Mouse (Mus musculus) kidney, postnatal 0 days (tissue): ENCODE measurements around the gene Sufu. TPM values are rescaled to one million over a fixed set of nuclear protein-coding genes. Genes with fewer than 3 reads are reported as not detected.

Experiments
- ATAC-seq: fragments of 200-750 bp; cut with Nextera tagmentation; replicated peaks from 2 replicates; pipeline ENCODE4 v1.8.0; 2017; ENCODE audit warnings: low read depth, moderate number of reproducible peaks, moderate TSS enrichment, moderate library complexity; ENCODE audit not compliant: low FRiP score
- DNase-seq: peaks from one replicate; pipeline ENCODE4 v3.0.0-alpha.2; 2016; ENCODE audit warnings: low spot score
- H3K27ac ChIP-seq: fragments of 300-500 bp; sonication (generic); 2 replicates; pipeline ENCODE4 v1.5.1; 2014; ENCODE audit warnings: mild to moderate bottlenecking
- H3K27me3 ChIP-seq: fragments of 300-500 bp; sonication (generic); 2 replicates; pipeline ENCODE4 v1.6.1; 2014; ENCODE audit warnings: low read length, mixed read lengths; ENCODE audit not compliant: insufficient read depth
- H3K36me3 ChIP-seq: fragments of 300-500 bp; sonication (generic); 2 replicates; pipeline ENCODE4 v1.6.1; 2014; ENCODE audit warnings: low read length, mixed read lengths; ENCODE audit not compliant: insufficient read depth
- H3K4me1 ChIP-seq: fragments of 300-500 bp; sonication (generic); replicated peaks from 2 replicates; pipeline ENCODE4 v1.6.1; 2014; ENCODE audit warnings: antibody characterized with exemption, low read length, mixed read lengths; ENCODE audit not compliant: insufficient read depth
- H3K4me2 ChIP-seq: fragments of 300-500 bp; sonication (generic); 2 replicates; pipeline ENCODE4 v1.6.1; 2014; ENCODE audit warnings: mild to moderate bottlenecking, low read length, moderate library complexity, mixed read lengths
- H3K4me3 ChIP-seq: fragments of 300-500 bp; sonication (generic); replicated peaks from 2 replicates; pipeline ENCODE4 v1.5.1; 2014; ENCODE audit warnings: low read depth, low read length
- H3K9ac ChIP-seq: fragments of 300-500 bp; sonication (generic); 2 replicates; pipeline ENCODE4 v1.6.1; 2014; ENCODE audit warnings: low read depth, low read length
- H3K9me3 ChIP-seq: fragments of 300-500 bp; sonication (generic); replicated peaks from 2 replicates; pipeline ENCODE4 v1.6.1; 2016; ENCODE audit warnings: low read length, inconsistent platforms, mixed read lengths
- CTCF ChIP-seq: IDR thresholded peaks from 2 replicates; pipeline ENCODE4 v1.5.1; 2016; ENCODE audit warnings: antibody characterized with exemption, low read depth, mild to moderate bottlenecking, moderate library complexity
- WGBS: fragments of 180-500 bp; shearing (Covaris S2); extraction: QIAGEN DNeasy Blood & Tissue Kit; methylation state at CpG from one replicate; pipeline ENCODE4 v1.1.7; 2014; 5-methylcytosine and 5-hydroxymethylcytosine counted together
- polyA plus RNA-seq: library from polyadenylated mRNA; unstranded; fragments of >200 nt; fragmentation: Nextera tagmentation; extraction: Ambion mirVana; gene quantifications from 2 replicates; pipeline ENCODE4 v1.2.1, GENCODE M21; 2015

Sufu gene
- polyA plus RNA-seq, 1 experiment from 2014 or later, result 30.6 TPM

- no peak for TF ChIP-seq CTCF
- no peak overlapping the region for H3K4me3 ChIP-seq
- peaks cover 59% of the 10 kb centered on the region for H3K4me1 ChIP-seq
- peak overlapping the region; percentile 84 for H3K27ac ChIP-seq
- H3K36me3 ChIP-seq, result peaks cover 38% of the 10 kb centered on the region
- peak overlapping the region; percentile 91 for H3K4me2 ChIP-seq
- peak overlapping the region; percentile 99 for H3K9ac ChIP-seq
- H3K9me3 ChIP-seq, result no peaks in the 10 kb centered on the region
- H3K27me3 ChIP-seq, result no peaks in the 10 kb centered on the region
- peak; percentile 48; the same call in 1 of the 2 replicates for ATAC-seq
- peak; percentile 41 for DNase-seq
- WGBS, result 17% methylated on average over 1 of the region's 1 CpGs
Observed at GRCm38 (mm10) chr19:46507806-46508205, 111.1 kb downstream of the Sufu start.

GRCm38 (mm10) chr19:46508738-46509137 is 112.0 kb downstream of the Sufu start:
- peaks cover 46% of the 10 kb centered on the region for H3K36me3 ChIP-seq
- WGBS, result 28% methylated on average over 3 of the region's 3 CpGs
- no peak overlapping the region for H3K4me3 ChIP-seq
- peak overlapping the region; percentile 40; the same call in 1 of the 2 replicates for H3K9ac ChIP-seq
- H3K27me3 ChIP-seq, result no peaks in the 10 kb centered on the region
- H3K4me1 ChIP-seq, result peaks cover 59% of the 10 kb centered on the region
- no peaks in the 10 kb centered on the region for H3K9me3 ChIP-seq
- TF ChIP-seq CTCF, result no peak
- peak overlapping the region; percentile 91 for H3K4me2 ChIP-seq
- ATAC-seq (no peak), DNase-seq (no peak)
- H3K27ac ChIP-seq, result peak overlapping the region; percentile 84

GRCm38 (mm10) chr19:46509202-46509601 is 112.5 kb downstream of the Sufu start:
- no peak for DNase-seq
- H3K27me3 ChIP-seq, result no peaks in the 10 kb centered on the region
- no peaks in the 10 kb centered on the region for H3K9me3 ChIP-seq
- no peak for TF ChIP-seq CTCF
- no peak; the same call in 1 of the 2 replicates for ATAC-seq
- peak overlapping the region; percentile 91; the same call in 1 of the 2 replicates for H3K4me2 ChIP-seq
- no peak overlapping the region for H3K4me3 ChIP-seq
- H3K36me3 ChIP-seq, result peaks cover 51% of the 10 kb centered on the region
- 46% methylated on average over 3 of the region's 3 CpGs for WGBS
- H3K27ac ChIP-seq, result peak overlapping the region; percentile 84
- peaks cover 59% of the 10 kb centered on the region for H3K4me1 ChIP-seq
- H3K9ac ChIP-seq, result peak overlapping the region; percentile 40; the same call in 1 of the 2 replicates

GRCm38 (mm10) chr19:46509736-46510135 is 113.0 kb downstream of the Sufu start:
- Histone ChIP-seq H3K27me3 (no peaks in the 10 kb centered on the region), H3K9me3 (no peaks in the 10 kb centered on the region), H3K27ac (peak overlapping the region; percentile 48), H3K9ac (no peak overlapping the region), H3K4me2 (no peak overlapping the region), H3K4me3 (no peak overlapping the region), H3K4me1 (peaks cover 58% of the 10 kb centered on the region), H3K36me3 (peaks cover 56% of the 10 kb centered on the region)
- WGBS, result 47% methylated on average over 4 of the region's 4 CpGs
- ATAC-seq, result no peak
- DNase-seq, result no peak
- no peak for TF ChIP-seq CTCF

- no peak overlapping the region for H3K4me3 ChIP-seq
- 50% methylated on average over 5 of the region's 5 CpGs for WGBS
- H3K9me3 ChIP-seq, result no peaks in the 10 kb centered on the region
- no peak for DNase-seq
- peaks cover 51% of the 10 kb centered on the region for H3K4me1 ChIP-seq
- 0 out of 2 replicates have a peak overlapping the region, but pooled peaks have one; percentile 48 for H3K27ac ChIP-seq
- H3K9ac ChIP-seq, result no peak overlapping the region
- no peak for ATAC-seq
- no peaks in the 10 kb centered on the region for H3K27me3 ChIP-seq
- no peak overlapping the region for H3K4me2 ChIP-seq
- TF ChIP-seq CTCF, result no peak
- H3K36me3 ChIP-seq, result peaks cover 58% of the 10 kb centered on the region
Observed at GRCm38 (mm10) chr19:46510401-46510800, 113.7 kb downstream of the Sufu start.

- Histone ChIP-seq H3K9me3 (no peaks in the 10 kb centered on the region), H3K36me3 (peaks cover 55% of the 10 kb centered on the region), H3K9ac (no peak overlapping the region), H3K4me2 (0 out of 2 replicates have a peak overlapping the region, but pooled peaks have one; percentile 6), H3K4me1 (peaks cover 49% of the 10 kb centered on the region), H3K27me3 (no peaks in the 10 kb centered on the region), H3K27ac (peak overlapping the region; percentile 71; the same call in 1 of the 2 replicates), H3K4me3 (no peak overlapping the region)
- 55% methylated on average over 3 of the region's 3 CpGs for WGBS
- no peak for ATAC-seq
- peak; percentile 65 for TF ChIP-seq CTCF
- DNase-seq, result peak; percentile 56
Observed at GRCm38 (mm10) chr19:46510824-46511223, 114.1 kb downstream of the Sufu start.
